Mouse (Mus musculus) ovary, postnatal 14 days (tissue): Measurements from ENCODE around the gene Chsy1.

ENCODE experiments used
- DNase-seq: peaks from one replicate; pipeline ENCODE4 v3.0.0; 2022; ENCODE audit warnings: low spot score

Chsy1 gene

DNA sequence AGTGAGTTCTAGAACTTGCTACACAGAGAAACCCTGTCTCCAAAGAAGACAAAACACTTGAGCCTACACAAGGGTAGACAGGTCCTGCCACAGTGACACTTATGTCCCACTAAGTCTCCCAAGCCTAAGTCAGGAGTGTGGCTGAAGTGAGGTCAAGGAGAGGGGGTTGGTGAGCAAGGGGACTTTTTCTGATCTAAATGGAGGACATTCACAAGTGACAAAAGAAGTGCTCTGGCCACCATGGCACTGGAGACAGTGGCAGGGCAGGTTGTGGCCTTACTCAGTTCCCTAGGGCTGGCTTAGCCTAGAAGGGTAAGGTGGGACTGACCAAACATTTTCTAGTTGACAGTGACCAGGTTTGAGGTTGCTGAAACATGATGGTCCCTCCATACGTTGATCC, 106.6 kb downstream of the Chsy1 start:
- DNase-seq = no peak

DNA sequence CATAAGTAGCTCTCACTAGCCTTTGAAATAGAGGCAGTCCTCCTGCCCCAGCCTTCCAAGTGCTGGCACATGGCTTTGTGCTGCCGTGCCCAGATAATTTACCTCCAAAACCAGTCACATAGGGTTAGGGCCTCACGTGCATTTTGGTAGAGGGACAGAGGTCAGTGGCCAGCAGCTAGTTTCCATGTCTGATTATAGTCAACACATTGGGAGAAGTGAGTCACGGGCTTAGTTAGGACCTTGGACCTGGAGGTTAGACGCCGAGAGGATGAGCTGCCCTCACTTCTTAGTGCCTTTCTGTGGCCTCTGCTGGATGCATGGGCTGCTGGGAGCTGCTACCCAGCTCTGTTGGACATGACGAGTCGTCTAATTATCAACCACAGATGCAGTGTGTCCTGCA, 107.7 kb downstream of the Chsy1 start:
- DNase-seq = no peak

GRCm38 (mm10) chr7:66217531-66218094, 108.3 kb downstream of the Chsy1 start:
- no peak for DNase-seq

DNA sequence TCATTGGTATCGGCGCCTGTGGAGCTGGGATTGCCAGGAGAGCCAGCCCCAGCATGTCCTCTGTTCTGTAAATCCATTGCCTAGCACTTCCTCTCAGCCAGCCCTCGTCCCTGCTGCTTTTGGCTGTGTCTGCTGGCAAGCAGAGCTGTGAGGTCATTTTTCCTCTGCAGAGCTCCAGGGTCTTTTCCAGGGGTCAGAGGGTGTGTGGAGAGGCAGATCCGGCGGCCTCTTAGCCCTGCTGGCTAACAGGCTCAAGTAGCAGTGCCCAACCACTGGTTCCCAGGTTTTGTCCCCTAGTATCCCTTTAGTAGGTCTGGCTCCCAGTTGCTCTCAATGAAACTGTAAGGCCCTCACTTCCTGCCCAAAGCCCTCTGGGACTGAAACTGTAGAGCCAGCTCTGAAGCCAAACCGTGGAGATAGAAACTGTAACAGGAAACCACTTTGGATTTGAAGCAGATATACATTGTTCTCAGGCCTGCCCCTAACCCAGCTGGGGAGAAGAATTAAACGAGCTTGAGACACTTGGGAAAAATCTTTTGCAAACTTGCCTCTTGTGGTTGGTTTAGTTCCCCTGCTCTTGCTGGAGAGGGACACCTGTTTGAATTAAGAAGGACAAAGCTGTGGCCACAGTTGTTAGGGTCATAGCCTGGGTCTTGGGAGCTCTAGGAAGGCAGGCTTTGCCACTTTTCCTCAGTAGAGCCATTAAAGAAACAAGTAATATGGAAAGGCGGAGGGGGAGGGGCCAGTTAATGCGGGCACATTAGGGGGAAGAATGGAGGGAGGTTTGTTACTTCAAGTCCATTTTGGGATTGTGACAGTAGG, 109.1 kb downstream of the Chsy1 start:
- DNase-seq = no peak

- no peak for DNase-seq
Observed at GRCm38 (mm10) chr7:66219028-66219793, 109.9 kb downstream of the Chsy1 start.

DNA sequence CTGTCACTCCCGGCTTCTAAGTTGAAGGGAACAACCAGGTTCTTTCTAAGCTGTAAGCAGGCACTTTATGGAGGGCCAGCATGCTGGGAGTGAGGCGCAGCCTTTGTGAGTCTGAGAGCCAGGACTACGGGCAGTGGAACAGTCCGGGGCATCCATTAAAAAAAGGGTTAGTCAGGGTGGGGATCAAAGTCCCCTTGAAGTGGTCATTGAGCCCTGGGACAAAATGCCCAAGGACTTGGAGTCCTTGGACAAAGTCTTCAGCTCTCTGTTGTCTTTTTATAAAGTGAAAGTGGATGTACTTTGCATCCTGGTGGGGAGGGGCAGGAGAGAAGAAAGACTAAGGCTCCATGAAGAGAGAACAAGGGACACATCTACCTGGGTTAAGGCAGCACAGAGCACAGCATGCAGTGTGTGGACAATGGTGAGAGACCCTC, 110.5 kb downstream of the Chsy1 start:
- no peak for DNase-seq

DNA sequence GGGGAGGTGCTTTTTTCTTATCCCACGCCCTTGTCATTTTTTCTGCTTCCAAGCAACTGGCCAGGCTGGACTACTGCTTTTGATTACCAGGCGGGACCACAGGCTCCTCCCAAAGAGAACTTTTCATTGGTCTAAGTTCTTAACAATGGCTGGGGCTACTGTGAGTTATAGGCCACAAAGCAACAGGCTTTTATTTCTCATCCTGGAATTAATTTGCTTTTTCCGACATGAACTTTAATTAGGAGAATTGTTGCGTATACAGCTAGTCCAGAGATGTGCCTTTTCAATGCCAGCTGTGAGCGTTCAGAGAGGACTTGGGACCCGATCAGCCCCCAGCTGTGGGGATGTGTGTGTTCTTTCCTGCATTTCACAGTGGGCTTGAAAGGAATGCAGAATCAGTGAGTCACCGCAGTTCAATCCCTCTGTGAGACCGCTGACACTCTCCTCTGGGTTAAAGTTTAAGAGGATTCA, 113.3 kb downstream of the Chsy1 start:
- DNase-seq = no peak
